Mouse (Mus musculus) hematopoietic stem cell, adult 5-6 weeks (primary cell): Measurements from ENCODE around the gene Plekhh2. TPM values are rescaled to one million over a fixed set of nuclear protein-coding genes. Genes with fewer than 3 reads are reported as not detected.

ENCODE experiments used
- total RNA-seq: library from RNA; stranded (forward); fragments of 172-1452, 232-1000 nt; gene quantifications from 2 replicates; pipeline ENCODE4 v1.2.3, GENCODE M21; 2017

The Plekhh2 gene
- total RNA-seq, 1 experiment from 2014 or later, result not detected

Other genes starting within 250 kb of the Plekhh2 start
- 29.8 and 49.2 TPM in 2 replicates for gene Thada, start 45.7 kb upstream of the Plekhh2 start, total RNA-seq
- gene Dync2li1, start 114.6 kb downstream of the Plekhh2 start, total RNA-seq, result 6.8 and 8.3 TPM in 2 replicates
- not detected in 2 replicates for gene Abcg8, start 164.4 kb downstream of the Plekhh2 start, total RNA-seq
- gene Abcg5, start 171.1 kb downstream of the Plekhh2 start, total RNA-seq, result not detected in 2 replicates